Mouse (Mus musculus): Measurements from ENCODE around the gene Scgb2b27.

GRCm38 (mm10) chr7:34013842-34014241 lies at the start of gene Scgb2b27:
- TF ChIP-seq CTCF (conservative IDR thresholded peaks at IDR 0.05; ENCODE audit: insufficient read depth, insufficient read length, low read depth, low read length) (no peak), POLR2A (IDR thresholded peaks at IDR 0.05; ENCODE audit: low read depth, low read length) (no peak)

All from kidney, adult 2 months (tissue).